Mouse (Mus musculus): ENCODE data around the gene Eml5.

DNA sequence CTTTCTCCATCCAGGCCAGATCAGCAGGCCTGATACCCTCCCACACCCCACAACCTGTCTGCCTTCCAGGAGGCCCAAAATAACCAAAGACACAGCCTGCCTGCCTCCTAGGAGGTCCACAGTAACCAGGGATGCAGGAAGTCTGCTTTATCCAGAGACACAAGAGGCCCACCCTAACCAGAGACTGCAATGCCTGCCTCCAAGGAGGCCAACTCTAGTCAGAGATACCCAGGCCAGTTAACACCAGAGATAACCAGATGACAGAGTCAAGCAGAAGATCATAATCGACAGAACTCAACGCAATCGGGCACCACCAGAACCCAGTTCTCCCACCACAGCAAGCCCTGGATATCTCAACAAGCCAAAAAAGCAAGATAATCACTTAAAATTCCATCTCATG lies 56.5 kb downstream of the Eml5 start:
- no peak for TF ChIP-seq CTCF (IDR thresholded peaks at IDR 0.05; ENCODE audit: low read depth, low read length)
- peak; percentile 34 for TF ChIP-seq TAL1 (conservative IDR thresholded peaks at IDR 0.05; ENCODE audit: low read depth, low read length)
- no peak for TF ChIP-seq GATA1 (IDR thresholded peaks at IDR 0.05; ENCODE audit: borderline replicate concordance, low read length)

Measured in G1E (cell line).